Mouse (Mus musculus): Measurements from ENCODE around the gene Pde1c. TPM values are rescaled to one million over a fixed set of nuclear protein-coding genes. Genes with fewer than 3 reads are reported as not detected.

Gene Pde1c
- total and polyA plus RNA-seq, 2 experiments, result 0.37 TPM; not detected in 1

DNA sequence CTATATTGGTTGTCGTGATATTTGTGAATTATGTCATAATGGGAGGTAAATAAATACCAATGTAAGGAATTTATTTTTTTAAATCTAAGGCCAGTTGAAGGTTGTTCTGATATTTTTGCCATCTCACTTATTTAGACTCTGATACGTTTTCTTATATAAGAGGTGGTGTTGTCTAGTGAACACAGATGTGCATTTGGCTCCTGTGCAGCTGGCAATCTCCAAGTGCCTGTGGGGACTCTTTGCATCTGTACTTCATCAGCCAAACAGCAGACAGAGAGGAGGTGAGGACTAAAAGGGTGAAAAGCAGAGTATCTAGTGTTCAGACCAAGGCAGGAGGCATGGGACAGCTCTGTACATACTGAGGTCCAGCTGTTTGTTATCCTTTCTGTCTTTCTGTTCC, 536.7 kb downstream of the Pde1c start:
- TF ChIP-seq CTCF (IDR thresholded peaks at IDR 0.05; ENCODE audit: low read depth, low read length), result no peak
- no peak for TF ChIP-seq POLR2A (IDR thresholded peaks at IDR 0.05; ENCODE audit: extremely low read depth, insufficient read depth, low read length)
- DNase-seq (ENCODE audit: extremely low read depth, low read depth, low spot score), result no peak
- H3K27me3 ChIP-seq (ENCODE audit: control insufficient read depth, insufficient read depth, low read length), result no peaks in the 10 kb centered on the region
- H3K4me3 ChIP-seq (ENCODE audit: insufficient read depth, low read depth, low read length), result no peak overlapping the region
- H3K36me3 ChIP-seq (ENCODE audit: control insufficient read depth, insufficient read depth, low read length), result no peaks in the 10 kb centered on the region
- no peak overlapping the region for H3K9ac ChIP-seq (ENCODE audit: low read depth, low read length)
- no peaks in the 10 kb centered on the region for H3K79me2 ChIP-seq (ENCODE audit: control insufficient read depth, insufficient read depth, low read length)
- no peak overlapping the region for H3K27ac ChIP-seq (replicated peaks; ENCODE audit: insufficient read depth, low read depth, low read length)
- WGBS, result 82% methylated on average over 2 of the region's 2 CpGs
- no peaks in the 10 kb centered on the region for H3K4me1 ChIP-seq (ENCODE audit: control insufficient read depth, insufficient read depth, low read length)

- Histone ChIP-seq H3K4me3 (ENCODE audit: insufficient read depth, low read depth, low read length) (no peak overlapping the region), H3K79me2 (ENCODE audit: control insufficient read depth, insufficient read depth, low read length) (no peaks in the 10 kb centered on the region), H3K36me3 (ENCODE audit: control insufficient read depth, insufficient read depth, low read length) (no peaks in the 10 kb centered on the region), H3K9ac (ENCODE audit: low read depth, low read length) (no peak overlapping the region), H3K27me3 (ENCODE audit: control insufficient read depth, insufficient read depth, low read length) (no peaks in the 10 kb centered on the region), H3K4me1 (ENCODE audit: control insufficient read depth, insufficient read depth, low read length) (no peaks in the 10 kb centered on the region), H3K27ac (replicated peaks; ENCODE audit: insufficient read depth, low read depth, low read length) (no peak overlapping the region)
- TF ChIP-seq CTCF (IDR thresholded peaks at IDR 0.05; ENCODE audit: low read depth, low read length), result no peak
- TF ChIP-seq POLR2A (IDR thresholded peaks at IDR 0.05; ENCODE audit: extremely low read depth, insufficient read depth, low read length), result no peak
- 78% methylated on average over 5 of the region's 5 CpGs for WGBS
- no peak for DNase-seq (ENCODE audit: extremely low read depth, low read depth, low spot score)
Observed at GRCm38 (mm10) chr6:56029986-56030385, 538.9 kb downstream of the Pde1c start.

GRCm38 (mm10) chr6:56027966-56028365, 540.9 kb downstream of the Pde1c start:
- H3K9ac ChIP-seq (ENCODE audit: low read depth, low read length), result no peak overlapping the region
- no peaks in the 10 kb centered on the region for H3K36me3 ChIP-seq (ENCODE audit: control insufficient read depth, insufficient read depth, low read length)
- TF ChIP-seq POLR2A (IDR thresholded peaks at IDR 0.05; ENCODE audit: extremely low read depth, insufficient read depth, low read length) (no peak), CTCF (IDR thresholded peaks at IDR 0.05; ENCODE audit: low read depth, low read length) (no peak)
- no peak for DNase-seq (ENCODE audit: extremely low read depth, low read depth, low spot score)
- no peak overlapping the region for H3K4me3 ChIP-seq (ENCODE audit: insufficient read depth, low read depth, low read length)
- H3K27me3 ChIP-seq (ENCODE audit: control insufficient read depth, insufficient read depth, low read length), result no peaks in the 10 kb centered on the region
- no peaks in the 10 kb centered on the region for H3K79me2 ChIP-seq (ENCODE audit: control insufficient read depth, insufficient read depth, low read length)
- H3K4me1 ChIP-seq (ENCODE audit: control insufficient read depth, insufficient read depth, low read length), result no peaks in the 10 kb centered on the region
- no peak overlapping the region for H3K27ac ChIP-seq (replicated peaks; ENCODE audit: insufficient read depth, low read depth, low read length)
- 81% methylated on average over 5 of the region's 5 CpGs for whole genome bisulfite sequencing

- TF ChIP-seq CTCF (IDR thresholded peaks at IDR 0.05; ENCODE audit: low read depth, low read length) (no peak), POLR2A (IDR thresholded peaks at IDR 0.05; ENCODE audit: extremely low read depth, insufficient read depth, low read length) (no peak)
- H3K27ac ChIP-seq (replicated peaks; ENCODE audit: insufficient read depth, low read depth, low read length), result no peak overlapping the region
- WGBS, result 82% methylated on average over 6 of the region's 6 CpGs
- H3K4me3 ChIP-seq (ENCODE audit: insufficient read depth, low read depth, low read length), result no peak overlapping the region
- H3K9ac ChIP-seq (ENCODE audit: low read depth, low read length), result no peak overlapping the region
- H3K36me3 ChIP-seq (ENCODE audit: control insufficient read depth, insufficient read depth, low read length), result no peaks in the 10 kb centered on the region
- no peaks in the 10 kb centered on the region for H3K79me2 ChIP-seq (ENCODE audit: control insufficient read depth, insufficient read depth, low read length)
- H3K27me3 ChIP-seq (ENCODE audit: control insufficient read depth, insufficient read depth, low read length), result no peaks in the 10 kb centered on the region
- no peak for DNase-seq (ENCODE audit: extremely low read depth, low read depth, low spot score)
- no peaks in the 10 kb centered on the region for H3K4me1 ChIP-seq (ENCODE audit: control insufficient read depth, insufficient read depth, low read length)
Observed at GRCm38 (mm10) chr6:56027318-56027717, 541.6 kb downstream of the Pde1c start.

GRCm38 (mm10) chr6:56025533-56025932, 543.4 kb downstream of the Pde1c start:
- H3K27me3 ChIP-seq (ENCODE audit: control insufficient read depth, insufficient read depth, low read length), result no peaks in the 10 kb centered on the region

More at GRCm38 (mm10) chr6:56025533-56025932, 543.4 kb downstream of the Pde1c start:
- no peak overlapping the region for H3K9ac ChIP-seq (ENCODE audit: low read depth, low read length)
- no peaks in the 10 kb centered on the region for H3K79me2 ChIP-seq (ENCODE audit: control insufficient read depth, insufficient read depth, low read length)
- H3K36me3 ChIP-seq (ENCODE audit: control insufficient read depth, insufficient read depth, low read length), result no peaks in the 10 kb centered on the region
- H3K4me3 ChIP-seq (ENCODE audit: insufficient read depth, low read depth, low read length), result no peak overlapping the region
- TF ChIP-seq POLR2A (IDR thresholded peaks at IDR 0.05; ENCODE audit: extremely low read depth, insufficient read depth, low read length), result no peak
- no peak for TF ChIP-seq CTCF (IDR thresholded peaks at IDR 0.05; ENCODE audit: low read depth, low read length)
- WGBS, result 57% methylated on average over 2 of the region's 2 CpGs
- no peaks in the 10 kb centered on the region for H3K4me1 ChIP-seq (ENCODE audit: control insufficient read depth, insufficient read depth, low read length)
- H3K27ac ChIP-seq (replicated peaks; ENCODE audit: insufficient read depth, low read depth, low read length), result no peak overlapping the region
- no peak for DNase-seq (ENCODE audit: extremely low read depth, low read depth, low spot score)

Other genes starting within 250 kb of the Pde1c start
- gene Lsm5, start 135.6 kb upstream of the Pde1c start, total RNA-seq (2014; rRNA removed), result 10.3 and 10.8 TPM in 2 replicates
- 1.5 and 4.2 TPM in 2 replicates for gene Lsm5, start 135.6 kb upstream of the Pde1c start, polyA plus RNA-seq (2012; rRNA removed)
- 21.6 and 21.9 TPM in 2 replicates for gene Avl9, start 145.8 kb upstream of the Pde1c start, total RNA-seq (2014; rRNA removed)
- gene Avl9, start 145.8 kb upstream of the Pde1c start, polyA plus RNA-seq (2012; rRNA removed), result 2.6 and 3.3 TPM in 2 replicates
- 16.1 and 20.8 TPM in 2 replicates for gene Kbtbd2, start 228.7 kb upstream of the Pde1c start, total RNA-seq (2014; rRNA removed)
- gene Kbtbd2, start 228.7 kb upstream of the Pde1c start, polyA plus RNA-seq (2012; rRNA removed), result 4.4 and 5.0 TPM in 2 replicates